Mouse (Mus musculus) heart, postnatal 0 days (tissue): Measurements from ENCODE around the gene Pprc1.

ENCODE experiments used
- CTCF ChIP-seq: IDR thresholded peaks from 2 replicates; pipeline ENCODE4 v1.5.1; 2016; ENCODE audit warnings: antibody characterized with exemption, control low read depth, low read depth
- EP300 ChIP-seq: IDR thresholded peaks from 2 replicates; pipeline ENCODE4 v1.6.1; 2016; ENCODE audit warnings: antibody characterized with exemption, low read depth

GRCm38 (mm10) chr19:46016023-46016422 is 28.7 kb upstream of the Pprc1 start:
- TF ChIP-seq CTCF (no peak), EP300 (no peak)
